Mouse (Mus musculus): ENCODE results near the gene Sdk2.

GRCm38 (mm10) chr11:113970026-113970425 is 96.8 kb downstream of the Sdk2 start:
- no peak for TF ChIP-seq CTCF (IDR thresholded peaks at IDR 0.05; ENCODE audit: extremely low read depth, insufficient read depth, insufficient read length, insufficient replicate concordance)
- TF ChIP-seq POLR2A (IDR thresholded peaks at IDR 0.05; ENCODE audit: low read depth, low read length) = no peak
